Mouse (Mus musculus): ENCODE data around the gene Lalba. TPM values are rescaled to one million over a fixed set of nuclear protein-coding genes. Genes with fewer than 3 reads are reported as not detected.

Lalba gene
- total RNA-seq, 1 experiment = not detected

GRCm38 (mm10) chr15:98504514-98504913, 22.0 kb upstream of the Lalba start:
- peak; percentile 89 for DNase-seq (ENCODE audit: low read depth, low spot score)
- Histone ChIP-seq H3K27ac (ENCODE audit: insufficient read depth, low read depth, low read length, poor library complexity, severe bottlenecking) (no peak overlapping the region), H3K4me1 (ENCODE audit: control insufficient read depth in 2 of 2, insufficient read depth in 2 of 2, low read length in 2 of 2, poor library complexity in 1 of 2) (peaks cover 0 to 6% of the 10 kb centered on the region in 2 experiments; a peak in 1 of 4 replicates), H3K9me3 (ENCODE audit: control insufficient read depth, insufficient read depth, low read depth, low read length) (no peaks in the 10 kb centered on the region), H3K4me3 (ENCODE audit: insufficient read depth in 1 of 2, low read depth in 1 of 2, low read length in 2 of 2, poor library complexity in 1 of 2, severe bottlenecking in 1 of 2) (no peak overlapping the region), H3K9ac (ENCODE audit: insufficient read depth, low read depth, low read length, poor library complexity, severe bottlenecking) (no peak overlapping the region), H3K36me3 (ENCODE audit: control insufficient read depth, insufficient read depth, low read length, poor library complexity, severe bottlenecking) (no peaks in the 10 kb centered on the region)
- TF ChIP-seq ZNF384 (IDR thresholded peaks at IDR 0.05; ENCODE audit: low read depth, low read length) = no peak
- TF ChIP-seq CHD2 (IDR thresholded peaks at IDR 0.05; ENCODE audit: low read depth, low read length) = no peak
- no peak for TF ChIP-seq HCFC1 (IDR thresholded peaks at IDR 0.05; ENCODE audit: borderline replicate concordance, insufficient read depth, low read length)
- TF ChIP-seq MAFK (IDR thresholded peaks at IDR 0.05; ENCODE audit: insufficient read depth, low read depth, low read length) = no peak
- in situ Hi-C loops (cut with MboI; ENCODE audit: low sequenced_read_pairs in 2 of 2, unreplicated experiment in 2 of 2) = no loop called here

- Histone ChIP-seq H3K9me3 (ENCODE audit: control insufficient read depth, insufficient read depth, low read depth, low read length) (no peaks in the 10 kb centered on the region), H3K9ac (ENCODE audit: insufficient read depth, low read depth, low read length, poor library complexity, severe bottlenecking) (no peak overlapping the region), H3K4me3 (ENCODE audit: insufficient read depth in 1 of 2, low read depth in 1 of 2, low read length in 2 of 2, poor library complexity in 1 of 2, severe bottlenecking in 1 of 2) (no peak overlapping the region), H3K36me3 (ENCODE audit: control insufficient read depth, insufficient read depth, low read length, poor library complexity, severe bottlenecking) (no peaks in the 10 kb centered on the region), H3K27ac (ENCODE audit: insufficient read depth, low read depth, low read length, poor library complexity, severe bottlenecking) (no peak overlapping the region), H3K4me1 (ENCODE audit: control insufficient read depth in 2 of 2, insufficient read depth in 2 of 2, low read length in 2 of 2, poor library complexity in 1 of 2) (peaks cover 0 to 6% of the 10 kb centered on the region in 2 experiments; a peak in 1 of 4 replicates)
- in situ Hi-C loops (cut with MboI; ENCODE audit: low sequenced_read_pairs in 2 of 2, unreplicated experiment in 2 of 2) = no loop called here
- DNase-seq (ENCODE audit: low read depth, low spot score) = no peak
- TF ChIP-seq ZC3H11A (IDR thresholded peaks at IDR 0.05; ENCODE audit: borderline replicate concordance, low read depth, low read length) = no peak
These were observed 20.8 kb upstream of the Lalba start for GRCm38 (mm10) chr15:98503317-98503716.

- Histone ChIP-seq H3K9me3 (ENCODE audit: control insufficient read depth, insufficient read depth, low read depth, low read length) (no peaks in the 10 kb centered on the region), H3K4me3 (ENCODE audit: insufficient read depth in 1 of 2, low read depth in 1 of 2, low read length in 2 of 2, poor library complexity in 1 of 2, severe bottlenecking in 1 of 2) (peak overlapping the region in 1 of 2 experiments; percentile 15; a peak in 1 of 4 replicates), H3K36me3 (ENCODE audit: control insufficient read depth, insufficient read depth, low read length, poor library complexity, severe bottlenecking) (no peaks in the 10 kb centered on the region), H3K27ac (ENCODE audit: insufficient read depth, low read depth, low read length, poor library complexity, severe bottlenecking) (no peak overlapping the region), H3K4me1 (ENCODE audit: control insufficient read depth in 2 of 2, insufficient read depth in 2 of 2, low read length in 2 of 2, poor library complexity in 1 of 2) (peaks cover 0 to 7% of the 10 kb centered on the region in 2 experiments; a peak in 1 of 4 replicates), H3K9ac (ENCODE audit: insufficient read depth, low read depth, low read length, poor library complexity, severe bottlenecking) (no peak overlapping the region)
- in situ Hi-C loops (cut with MboI; ENCODE audit: low sequenced_read_pairs in 2 of 2, unreplicated experiment in 2 of 2) = no loop called here
- DNase-seq (ENCODE audit: low read depth, low spot score) = no peak
- no peak for TF ChIP-seq ZNF384 (IDR thresholded peaks at IDR 0.05; ENCODE audit: low read depth, low read length)
- TF ChIP-seq MAFK (IDR thresholded peaks at IDR 0.05; ENCODE audit: insufficient read depth, low read depth, low read length) = no peak
- TF ChIP-seq HCFC1 (IDR thresholded peaks at IDR 0.05; ENCODE audit: borderline replicate concordance, insufficient read depth, low read length) = no peak
- no peak for TF ChIP-seq CHD2 (IDR thresholded peaks at IDR 0.05; ENCODE audit: low read depth, low read length)
- TF ChIP-seq ZC3H11A (IDR thresholded peaks at IDR 0.05; ENCODE audit: borderline replicate concordance, low read depth, low read length) = no peak
These were observed 15.1 kb upstream of the Lalba start for GRCm38 (mm10) chr15:98497631-98498030.

- no peak for DNase-seq (ENCODE audit: low read depth, low spot score)
- H3K9me3 ChIP-seq (ENCODE audit: control insufficient read depth, insufficient read depth, low read depth, low read length) = no peaks in the 10 kb centered on the region
- H3K27ac ChIP-seq (ENCODE audit: insufficient read depth, low read depth, low read length, poor library complexity, severe bottlenecking) = no peak within 1 kb of the TSS
- no peak within 1 kb of the TSS for H3K9ac ChIP-seq (ENCODE audit: insufficient read depth, low read depth, low read length, poor library complexity, severe bottlenecking)
- no peaks in the 10 kb centered on the region for H3K36me3 ChIP-seq (ENCODE audit: control insufficient read depth, insufficient read depth, low read length, poor library complexity, severe bottlenecking)
- no peak within 1 kb of the TSS for H3K4me3 ChIP-seq (ENCODE audit: insufficient read depth in 1 of 2, low read depth in 1 of 2, low read length in 2 of 2, poor library complexity in 1 of 2, severe bottlenecking in 1 of 2)
- H3K4me1 ChIP-seq (ENCODE audit: control insufficient read depth in 2 of 2, insufficient read depth in 2 of 2, low read length in 2 of 2, poor library complexity in 1 of 2) = no peaks in the 10 kb centered on the region
- in situ Hi-C loops (cut with MboI; ENCODE audit: low sequenced_read_pairs in 2 of 2, unreplicated experiment in 2 of 2) = no loop called here
- no peak for TF ChIP-seq CHD2 (IDR thresholded peaks at IDR 0.05; ENCODE audit: low read depth, low read length)
- TF ChIP-seq HCFC1 (IDR thresholded peaks at IDR 0.05; ENCODE audit: borderline replicate concordance, insufficient read depth, low read length) = no peak
- no peak for TF ChIP-seq ZNF384 (IDR thresholded peaks at IDR 0.05; ENCODE audit: low read depth, low read length)
- TF ChIP-seq MAFK (IDR thresholded peaks at IDR 0.05; ENCODE audit: insufficient read depth, low read depth, low read length) = no peak
- TF ChIP-seq ZC3H11A (IDR thresholded peaks at IDR 0.05; ENCODE audit: borderline replicate concordance, low read depth, low read length) = no peak
These were observed 9.6 kb upstream of the Lalba start, which contains the start of gene Olfr279 for GRCm38 (mm10) chr15:98492102-98492501. Gene Olfr279 (plus strand): TSS chr15:98492402.

- H3K4me1 ChIP-seq (ENCODE audit: control insufficient read depth in 2 of 2, insufficient read depth in 2 of 2, low read length in 2 of 2, poor library complexity in 1 of 2) = no peaks in the 10 kb centered on the region
- in situ Hi-C loops (cut with MboI; ENCODE audit: low sequenced_read_pairs in 2 of 2, unreplicated experiment in 2 of 2) = no loop called here
- TF ChIP-seq ZNF384 (IDR thresholded peaks at IDR 0.05; ENCODE audit: low read depth, low read length) (no peak), ZC3H11A (IDR thresholded peaks at IDR 0.05; ENCODE audit: borderline replicate concordance, low read depth, low read length) (no peak), HCFC1 (IDR thresholded peaks at IDR 0.05; ENCODE audit: borderline replicate concordance, insufficient read depth, low read length) (no peak), MAFK (IDR thresholded peaks at IDR 0.05; ENCODE audit: insufficient read depth, low read depth, low read length) (no peak), CHD2 (IDR thresholded peaks at IDR 0.05; ENCODE audit: low read depth, low read length) (no peak)
- no peak overlapping the region for H3K9ac ChIP-seq (ENCODE audit: insufficient read depth, low read depth, low read length, poor library complexity, severe bottlenecking)
- H3K9me3 ChIP-seq (ENCODE audit: control insufficient read depth, insufficient read depth, low read depth, low read length) = no peaks in the 10 kb centered on the region
- no peak for DNase-seq (ENCODE audit: low read depth, low spot score)
- H3K27ac ChIP-seq (ENCODE audit: insufficient read depth, low read depth, low read length, poor library complexity, severe bottlenecking) = no peak overlapping the region
- H3K4me3 ChIP-seq (ENCODE audit: insufficient read depth in 1 of 2, low read depth in 1 of 2, low read length in 2 of 2, poor library complexity in 1 of 2, severe bottlenecking in 1 of 2) = no peak overlapping the region
- H3K36me3 ChIP-seq (ENCODE audit: control insufficient read depth, insufficient read depth, low read length, poor library complexity, severe bottlenecking) = no peaks in the 10 kb centered on the region
These were observed 8.8 kb upstream of the Lalba start for GRCm38 (mm10) chr15:98491332-98491731.

Data from ES-E14 (cell line).